Mouse (Mus musculus): ENCODE measurements at regions not wholly inside any gene's neighbourhood (a gene's known extent, or its start where the extent isn't known, plus 50 kb on each side); places are given as distances from the start of the nearest gene placed in this dataset.

DNA sequence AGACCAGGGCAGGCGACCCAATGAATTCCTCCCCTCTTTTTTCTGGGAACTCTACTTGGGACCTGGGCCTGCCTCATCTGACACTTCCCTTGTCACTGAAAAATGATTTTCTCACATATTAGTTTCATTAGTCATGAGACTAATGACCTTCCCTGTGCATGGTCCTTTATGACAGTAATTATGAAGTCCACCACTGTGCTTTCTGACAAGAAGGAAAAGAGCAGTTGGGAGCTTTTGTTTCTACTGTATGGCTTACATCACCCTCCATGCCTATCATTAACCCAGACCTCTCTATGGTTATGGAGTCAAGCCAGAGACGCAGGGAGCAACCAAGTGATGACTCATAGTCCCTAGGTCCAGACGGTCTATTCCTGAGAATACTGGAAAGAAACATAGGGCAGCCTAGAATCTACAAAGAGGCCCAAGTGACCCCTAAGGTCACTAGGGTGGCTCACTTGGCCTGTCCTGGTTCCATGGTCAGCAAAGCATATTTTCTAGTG lies 109.8 kb upstream of the Plxna4 start:
- no peak overlapping the region for H3K27ac ChIP-seq

DNA sequence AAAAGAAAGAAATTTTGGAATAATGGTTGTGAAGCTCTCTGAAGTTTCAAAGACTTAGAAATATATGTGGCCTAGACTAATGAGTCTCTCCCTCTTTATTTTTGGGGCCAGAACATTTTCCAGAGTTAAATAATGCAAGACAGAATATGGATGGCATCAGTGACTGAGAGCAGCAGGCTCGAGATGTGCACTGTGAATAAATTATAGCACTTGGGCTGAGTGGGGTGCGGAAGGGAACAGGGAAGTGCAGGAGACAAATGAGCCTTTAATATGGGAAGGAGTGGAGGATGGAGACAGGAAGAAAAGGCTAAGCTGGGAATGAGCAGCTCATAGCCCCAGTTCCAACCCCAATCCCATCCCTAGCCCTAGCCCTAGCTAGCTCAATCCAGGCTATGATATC lies 108.0 kb upstream of the Plxna4 start:
- 45% methylated on average over 2 of the region's 2 CpGs for WGBS (ENCODE audit: insufficient replicate concordance)

More for the DNA sequence above, 109.8 kb upstream of the Plxna4 start:
- no peaks in the 10 kb centered on the region for H3K36me3 ChIP-seq
- no peaks in the 10 kb centered on the region for H3K27me3 ChIP-seq
- no peak overlapping the region for H3K4me3 ChIP-seq (replicated peaks)
- H3K9ac ChIP-seq: no peak overlapping the region
- ATAC-seq (ENCODE audit: low read depth): no peak
- no peak for DNase-seq
- no peaks in the 10 kb centered on the region for H3K4me1 ChIP-seq (replicated peaks)
- H3K4me2 ChIP-seq: no peak overlapping the region
- WGBS (ENCODE audit: insufficient replicate concordance): 40% methylated on average over 3 of the region's 3 CpGs
- H3K9me3 ChIP-seq (replicated peaks): no peaks in the 10 kb centered on the region

DNA sequence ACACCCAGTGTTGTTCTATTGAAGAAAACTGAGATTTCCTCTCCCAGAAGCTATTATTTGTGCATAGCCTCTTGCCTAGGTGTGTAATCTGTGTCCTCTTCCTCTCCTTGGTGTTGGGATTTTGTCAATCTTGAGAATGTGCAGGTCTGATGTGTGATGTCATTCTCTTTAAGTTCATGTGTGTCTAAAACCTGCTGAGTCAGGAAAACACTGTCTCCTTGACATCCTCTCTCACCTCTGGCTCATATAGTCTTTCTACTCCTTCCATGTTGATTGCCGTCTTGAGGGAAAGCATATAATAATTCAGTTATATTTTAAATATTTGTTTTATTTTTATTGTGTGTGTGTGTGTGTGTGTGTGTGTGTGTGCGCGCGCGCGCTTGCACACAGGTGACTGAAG lies 84.6 kb upstream of the Plxna4 start:
- DNase-seq: no peak
- no peak for ATAC-seq (ENCODE audit: low read depth)
- Histone ChIP-seq H3K27ac (no peak overlapping the region), H3K27me3 (no peaks in the 10 kb centered on the region), H3K36me3 (no peaks in the 10 kb centered on the region), H3K4me1 (replicated peaks) (no peaks in the 10 kb centered on the region), H3K9ac (no peak overlapping the region), H3K9me3 (replicated peaks) (no peaks in the 10 kb centered on the region), H3K4me3 (replicated peaks) (no peak overlapping the region), H3K4me2 (no peak overlapping the region)
- 91% methylated on average over 6 of the region's 6 CpGs for WGBS (ENCODE audit: insufficient replicate concordance)

More for the DNA sequence above, 108.0 kb upstream of the Plxna4 start:
- ATAC-seq (ENCODE audit: low read depth): no peak
- Histone ChIP-seq H3K9ac (no peak overlapping the region), H3K27ac (no peak overlapping the region), H3K4me1 (replicated peaks) (no peaks in the 10 kb centered on the region), H3K9me3 (replicated peaks) (no peaks in the 10 kb centered on the region), H3K4me2 (no peak overlapping the region), H3K4me3 (replicated peaks) (no peak overlapping the region), H3K36me3 (no peaks in the 10 kb centered on the region), H3K27me3 (no peaks in the 10 kb centered on the region)
- no peak for DNase-seq

DNA sequence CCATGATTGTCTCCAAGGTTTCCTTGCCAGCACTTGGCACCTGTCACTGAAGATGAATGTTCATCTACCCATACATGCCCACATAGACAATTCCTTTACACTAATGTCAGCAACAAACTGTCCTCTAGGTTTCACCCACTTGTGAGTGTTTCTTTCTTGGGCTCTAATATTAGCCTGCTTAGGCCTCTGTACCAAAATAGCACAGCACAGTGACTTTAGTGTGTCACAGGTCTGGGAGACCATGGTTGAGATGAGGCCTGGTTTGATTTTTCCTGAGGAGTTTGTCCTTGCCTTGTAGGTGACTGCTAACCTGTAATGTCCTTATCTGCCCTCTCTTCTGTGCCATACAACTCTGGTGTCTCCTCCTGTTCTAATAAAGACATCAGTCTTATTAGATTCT lies 71.8 kb upstream of the Plxna4 start:
- no peaks in the 10 kb centered on the region for H3K36me3 ChIP-seq
- no peak overlapping the region for H3K4me2 ChIP-seq
- no peaks in the 10 kb centered on the region for H3K4me1 ChIP-seq (replicated peaks)
- H3K9me3 ChIP-seq (replicated peaks): no peaks in the 10 kb centered on the region
- no peak for DNase-seq
- no peak overlapping the region for H3K27ac ChIP-seq
- H3K27me3 ChIP-seq: no peaks in the 10 kb centered on the region
- ATAC-seq (ENCODE audit: low read depth): no peak
- H3K4me3 ChIP-seq (replicated peaks): no peak overlapping the region
- H3K9ac ChIP-seq: no peak overlapping the region

DNA sequence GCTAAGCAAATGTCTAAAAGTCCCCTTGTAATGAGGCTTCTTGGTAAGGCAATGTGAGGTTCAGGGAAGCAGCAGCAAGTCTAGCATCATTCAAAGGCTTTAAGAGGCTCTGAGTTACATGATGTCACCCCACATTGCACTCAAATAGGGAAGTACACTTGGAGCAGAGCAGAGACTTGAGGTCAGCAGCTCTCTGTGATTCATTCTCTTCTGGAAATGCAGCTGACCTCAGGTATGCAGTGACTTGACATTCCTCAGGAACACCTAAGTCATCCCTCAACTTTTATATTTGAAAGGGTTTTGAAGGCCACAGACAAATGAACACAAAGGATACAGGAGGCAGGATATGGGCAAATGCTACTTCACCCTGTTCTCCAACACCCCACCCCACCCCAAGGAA lies 69.4 kb upstream of the Plxna4 start:
- H3K9ac ChIP-seq: no peak overlapping the region
- DNase-seq (no peak), ATAC-seq (ENCODE audit: low read depth) (no peak)
- H3K9me3 ChIP-seq (replicated peaks): no peaks in the 10 kb centered on the region
- no peaks in the 10 kb centered on the region for H3K4me1 ChIP-seq (replicated peaks)
- H3K4me2 ChIP-seq: no peak overlapping the region
- no peak overlapping the region for H3K27ac ChIP-seq
- H3K36me3 ChIP-seq: no peaks in the 10 kb centered on the region
- no peaks in the 10 kb centered on the region for H3K27me3 ChIP-seq
- H3K4me3 ChIP-seq (replicated peaks): no peak overlapping the region

DNA sequence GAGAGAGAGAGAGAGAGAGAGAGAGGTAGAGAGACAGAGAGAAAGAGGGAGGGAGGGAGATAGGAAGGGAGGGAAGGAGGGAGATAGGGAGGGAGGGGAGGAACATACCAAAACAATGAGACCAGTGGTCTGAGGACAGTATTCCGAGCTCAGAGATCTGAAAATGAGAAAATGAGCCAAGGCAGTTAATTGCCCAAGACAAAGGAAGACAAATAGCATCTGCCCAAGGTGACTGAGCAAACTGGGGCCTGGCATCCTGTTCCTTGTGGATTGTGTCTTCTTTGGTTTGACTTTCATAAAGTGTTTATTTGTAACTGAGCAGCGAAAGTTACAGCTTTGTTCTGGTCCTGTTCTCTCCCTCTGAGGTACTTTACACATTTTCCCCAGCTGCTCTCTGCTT lies 66.2 kb upstream of the Plxna4 start:
- no peaks in the 10 kb centered on the region for H3K27me3 ChIP-seq
- 50% methylated on average over 2 of the region's 2 CpGs for WGBS (ENCODE audit: insufficient replicate concordance)
- H3K4me3 ChIP-seq (replicated peaks): no peak overlapping the region
- no peaks in the 10 kb centered on the region for H3K4me1 ChIP-seq (replicated peaks)
- no peak overlapping the region for H3K4me2 ChIP-seq
- ATAC-seq (ENCODE audit: low read depth) (no peak), DNase-seq (no peak)
- no peak overlapping the region for H3K9ac ChIP-seq
- H3K36me3 ChIP-seq: no peaks in the 10 kb centered on the region
- no peak overlapping the region for H3K27ac ChIP-seq
- H3K9me3 ChIP-seq (replicated peaks): no peaks in the 10 kb centered on the region

- DNase-seq: no peak
- H3K27me3 ChIP-seq: no peaks in the 10 kb centered on the region
- WGBS (ENCODE audit: insufficient replicate concordance): 72% methylated on average over 2 of the region's 2 CpGs
- H3K27ac ChIP-seq: no peak overlapping the region
- H3K4me2 ChIP-seq: no peak overlapping the region
- no peak overlapping the region for H3K4me3 ChIP-seq (replicated peaks)
- ATAC-seq (ENCODE audit: low read depth): no peak
- no peaks in the 10 kb centered on the region for H3K9me3 ChIP-seq (replicated peaks)
- H3K36me3 ChIP-seq: no peaks in the 10 kb centered on the region
- no peak overlapping the region for H3K9ac ChIP-seq
- H3K4me1 ChIP-seq (replicated peaks): no peaks in the 10 kb centered on the region
These were observed 56.0 kb upstream of the Plxna4 start for GRCm38 (mm10) chr6:32644016-32644415.

DNA sequence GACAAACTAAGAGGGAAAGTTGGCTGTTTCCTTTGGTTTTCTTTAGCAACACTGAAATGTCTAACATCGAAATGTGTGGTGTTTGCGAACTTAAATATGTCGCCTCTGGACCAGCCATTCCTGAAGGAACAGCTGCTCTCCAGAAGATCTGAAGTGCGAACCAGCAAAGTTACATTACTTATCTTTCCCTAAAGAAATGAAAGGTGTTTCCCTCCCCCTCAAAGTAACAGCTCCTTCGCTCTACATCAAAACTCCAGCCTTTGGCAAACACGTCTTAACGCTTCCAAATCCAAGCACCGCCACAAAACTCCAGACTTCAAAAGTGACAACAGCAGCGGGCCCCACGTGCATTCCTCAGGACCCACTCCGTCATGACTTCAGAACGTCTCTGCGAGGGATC lies 50.9 kb upstream of the Plxna4 start:
- ATAC-seq (ENCODE audit: low read depth): no peak
- 73% methylated on average over 13 of the region's 13 CpGs for WGBS (ENCODE audit: insufficient replicate concordance)

More for the DNA sequence above, 50.9 kb upstream of the Plxna4 start:
- Histone ChIP-seq H3K4me2 (no peak overlapping the region), H3K4me1 (replicated peaks) (no peaks in the 10 kb centered on the region), H3K27ac (no peak overlapping the region), H3K36me3 (no peaks in the 10 kb centered on the region), H3K4me3 (replicated peaks) (no peak overlapping the region), H3K27me3 (no peaks in the 10 kb centered on the region), H3K9me3 (replicated peaks) (no peaks in the 10 kb centered on the region), H3K9ac (no peak overlapping the region)
- no peak for DNase-seq
